ENCODE assay signal across 9 mouse cellular contexts in the genomic region with DNA sequence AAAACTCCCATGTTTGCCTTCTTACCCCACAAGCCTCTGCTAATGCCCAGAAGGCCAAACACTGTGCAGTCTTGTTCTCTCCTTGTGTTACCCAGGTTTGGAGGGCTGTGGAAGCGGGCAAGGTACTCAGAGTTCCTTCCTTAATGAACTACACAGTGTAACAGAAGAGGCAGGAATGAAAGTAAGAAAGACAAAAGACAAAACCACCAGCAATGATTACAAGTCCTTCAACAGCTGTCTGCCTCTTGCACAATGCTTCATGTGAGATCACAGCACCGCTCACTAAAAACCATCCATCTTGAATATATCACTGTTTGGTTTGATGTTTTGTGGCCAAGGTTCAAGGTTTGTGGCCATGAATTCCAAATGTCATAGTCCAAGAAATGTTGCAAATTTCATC.
"Had no signal": no experiment of that assay in that cellular context is flagged by ENCODE, and none has a peak within 500 bp of the region (broad histone marks: within the 10 kb centered on the region; RNA-seq: fewer than 3 reads in every experiment).

No protein-coding gene starts in this region.

- ATAC-seq: liver, embryonic 12.5 days had no signal

- DNase-seq: kidney, adult 9 months; kidney, postnatal 10 days; kidney, postnatal 4 days; midbrain, embryonic 14.5 days; right cerebral cortex, postnatal 4 days; spleen, adult 18-20 months; thymus, adult 2 months; thymus, postnatal 25 days had no signal
